Mouse (Mus musculus) liver, postnatal 0 days (tissue): ENCODE results near the gene Nceh1.

Experiments
- CTCF ChIP-seq: sonication (generic); IDR thresholded peaks from 2 replicates; pipeline ENCODE4 v1.5.1; 2016; ENCODE audit warnings: antibody characterized with exemption, low read depth
- EP300 ChIP-seq: IDR thresholded peaks from 2 replicates; pipeline ENCODE4 v1.6.1; 2016; ENCODE audit warnings: antibody characterized with exemption, low read depth, mild to moderate bottlenecking

DNA sequence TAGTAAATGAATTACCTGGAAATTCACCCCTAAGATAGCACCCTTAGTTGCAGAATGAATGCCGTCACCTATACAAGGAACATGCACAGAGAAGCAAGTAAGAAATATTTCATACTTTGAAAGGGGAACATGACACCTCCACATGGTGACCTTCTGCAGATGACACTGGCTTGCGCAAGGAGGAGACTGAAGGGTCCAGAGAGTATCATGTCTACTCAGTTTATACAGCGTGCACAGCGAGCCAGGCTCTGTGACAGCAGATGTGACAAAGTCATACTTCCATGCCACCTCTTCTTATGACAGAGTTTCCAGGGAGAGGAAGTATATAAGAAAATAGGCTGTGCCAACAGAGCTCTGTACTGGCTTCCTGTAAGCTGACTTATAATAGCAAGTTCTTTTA is 128.7 kb downstream of the Nceh1 start:
- no peak for TF ChIP-seq CTCF
- no peak for TF ChIP-seq EP300
